Mouse (Mus musculus): ENCODE results near the gene Bcat2.

GRCm38 (mm10) chr7:45567780-45568516 lies 2.0 kb upstream of the Bcat2 start:
- TF ChIP-seq POLR2A (IDR thresholded peaks at IDR 0.05; ENCODE audit: low read depth, low read length) (peak; percentile 28), CTCF (IDR thresholded peaks at IDR 0.05; ENCODE audit: extremely low read depth, insufficient read length, insufficient replicate concordance, low read depth, low read length) (no peak)

Data from small intestine, adult 2 months (tissue).